Mouse (Mus musculus) midbrain, embryonic 15.5 days (tissue): ENCODE measurements around the gene Ttc29. TPM values are rescaled to one million over a fixed set of nuclear protein-coding genes. Genes with fewer than 3 reads are reported as not detected.

Experiments
- ATAC-seq: fragments of 200-750 bp; cut with Nextera tagmentation; replicated peaks from 2 replicates; pipeline ENCODE4 v1.8.0; 2017; ENCODE audit warnings: moderate TSS enrichment
- H3K27ac ChIP-seq: fragments of 300-500 bp; sonication (generic); 2 replicates; pipeline ENCODE4 v1.5.1; 2015; ENCODE audit warnings: mild to moderate bottlenecking, inconsistent platforms
- H3K27me3 ChIP-seq: fragments of 300-500 bp; sonication (generic); replicated peaks from 2 replicates; pipeline ENCODE4 v1.6.1; 2015; ENCODE audit warnings: inconsistent platforms
- H3K36me3 ChIP-seq: fragments of 300-500 bp; sonication (generic); replicated peaks from 2 replicates; pipeline ENCODE4 v1.6.1; 2015; ENCODE audit warnings: inconsistent platforms
- H3K4me1 ChIP-seq: fragments of 300-500 bp; sonication (generic); 2 replicates; pipeline ENCODE4 v1.6.1; 2015; ENCODE audit warnings: inconsistent platforms
- H3K4me2 ChIP-seq: fragments of 300-500 bp; sonication (generic); 2 replicates; pipeline ENCODE4 v1.6.1; 2015; ENCODE audit warnings: inconsistent platforms, mild to moderate bottlenecking, moderate library complexity
- H3K4me3 ChIP-seq: fragments of 300-500 bp; sonication (generic); 2 replicates; pipeline ENCODE4 v1.5.1; 2015; ENCODE audit warnings: mild to moderate bottlenecking, inconsistent platforms
- H3K9ac ChIP-seq: fragments of 300-500 bp; sonication (generic); 2 replicates; pipeline ENCODE4 v1.6.1; 2015; ENCODE audit warnings: mild to moderate bottlenecking, inconsistent platforms
- H3K9me3 ChIP-seq: fragments of 300-500 bp; sonication (generic); 2 replicates; pipeline ENCODE4 v1.6.1; 2016; ENCODE audit warnings: inconsistent platforms
- WGBS: fragments of 180-500 bp; shearing (Covaris S2); methylation state at CpG from one replicate; pipeline ENCODE4 v1.1.7; 2015; ENCODE audit warnings: mixed read lengths; 5-methylcytosine and 5-hydroxymethylcytosine counted together
- polyA plus RNA-seq: library from polyadenylated mRNA; unstranded; fragments of >200 nt; fragmentation: Nextera tagmentation; extraction: Ambion mirVana; gene quantifications from 2 replicates; pipeline ENCODE4 v1.2.1, GENCODE M21; 2015

The Ttc29 gene
- polyA plus RNA-seq, 1 experiment from 2014 or later: 0.98 TPM

DNA sequence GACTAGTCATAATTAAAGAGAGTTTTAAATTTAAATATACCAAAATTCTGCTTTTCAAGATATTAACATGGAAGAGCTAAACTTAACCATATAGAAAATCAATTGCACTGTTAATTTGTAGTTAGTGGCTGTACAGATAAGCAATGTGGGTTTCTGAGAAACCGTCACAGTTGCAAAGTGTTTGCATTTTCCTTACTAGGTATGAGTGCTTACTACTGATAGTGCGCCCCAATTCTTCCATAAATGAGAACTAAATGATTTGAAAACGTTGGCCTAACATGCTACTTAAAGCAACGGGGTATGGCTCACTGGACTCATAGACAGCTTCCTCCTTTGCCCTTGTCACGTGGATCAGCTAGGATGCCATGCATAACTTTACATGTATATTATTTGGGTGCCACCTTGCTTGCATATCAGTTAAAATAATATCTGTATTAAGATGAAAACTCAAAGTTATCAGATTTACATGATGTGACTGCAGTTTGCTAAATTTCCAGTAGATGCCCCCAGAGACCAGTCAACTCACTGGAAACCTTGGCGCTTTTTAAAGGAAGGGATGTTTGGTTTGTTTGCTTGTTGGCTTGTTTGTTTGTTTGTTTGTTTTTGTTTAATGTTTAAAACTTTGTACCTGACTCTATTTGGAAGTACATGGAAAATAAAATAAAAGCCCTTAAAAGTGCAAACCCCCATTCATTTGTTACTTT is 25.0 kb downstream of the Ttc29 start:
- H3K4me3 ChIP-seq: no peak overlapping the region
- no peaks in the 10 kb centered on the region for H3K27me3 ChIP-seq
- ATAC-seq: no peak
- H3K4me2 ChIP-seq: no peak overlapping the region
- H3K27ac ChIP-seq: no peak overlapping the region
- 62% methylated on average over 6 of the region's 6 CpGs for WGBS
- H3K36me3 ChIP-seq: no peaks in the 10 kb centered on the region
- no peak overlapping the region for H3K9ac ChIP-seq
- no peaks in the 10 kb centered on the region for H3K4me1 ChIP-seq
- H3K9me3 ChIP-seq: no peaks in the 10 kb centered on the region

DNA sequence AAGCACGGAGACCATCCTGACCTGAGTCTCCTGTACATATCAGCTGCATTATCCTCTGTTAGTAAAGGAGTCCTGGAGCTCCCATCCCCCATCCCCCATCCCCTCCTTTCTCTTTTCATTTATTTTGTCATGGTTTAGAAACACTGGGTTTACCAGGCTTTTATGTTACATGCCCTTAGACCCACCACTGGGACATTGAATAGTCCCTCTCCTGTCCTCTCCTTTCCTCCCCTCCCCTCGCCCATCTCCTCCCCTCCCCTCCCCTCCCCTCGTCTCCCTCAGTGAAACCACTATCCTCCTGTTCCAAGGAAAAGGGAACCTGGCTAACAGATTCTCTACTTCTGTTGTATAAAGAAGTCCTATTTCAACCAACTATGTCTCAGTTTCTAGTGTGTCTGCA is 38.0 kb downstream of the Ttc29 start:
- no peaks in the 10 kb centered on the region for H3K9me3 ChIP-seq
- H3K4me3 ChIP-seq: no peak overlapping the region
- H3K4me2 ChIP-seq: no peak overlapping the region
- 14% methylated on average over 3 of the region's 3 CpGs for WGBS
- H3K36me3 ChIP-seq: no peaks in the 10 kb centered on the region
- no peaks in the 10 kb centered on the region for H3K4me1 ChIP-seq
- no peak for ATAC-seq
- no peak overlapping the region for H3K9ac ChIP-seq
- no peak overlapping the region for H3K27ac ChIP-seq
- H3K27me3 ChIP-seq: no peaks in the 10 kb centered on the region

DNA sequence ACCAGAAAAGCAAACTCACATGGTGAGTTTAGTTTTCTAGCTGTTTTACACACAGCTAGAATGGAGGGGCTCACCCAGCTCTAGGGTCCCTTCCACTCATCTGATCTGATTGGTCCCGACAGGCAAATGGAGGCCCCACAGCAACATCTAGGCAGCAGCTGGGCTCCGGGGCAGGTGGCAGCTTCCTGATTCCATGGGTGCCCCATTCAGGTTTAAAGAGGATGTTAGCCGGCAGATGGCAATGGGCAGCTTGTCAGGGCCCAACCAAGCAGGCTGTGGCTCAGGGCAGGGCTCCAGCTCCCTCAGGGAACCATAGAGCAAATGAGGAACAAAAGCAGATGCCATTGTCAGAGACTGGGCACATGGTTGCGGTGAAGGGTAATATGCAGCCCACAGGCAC is 41.3 kb downstream of the Ttc29 start:
- Histone ChIP-seq H3K4me3 (no peak overlapping the region), H3K4me2 (no peak overlapping the region), H3K36me3 (no peaks in the 10 kb centered on the region), H3K9ac (no peak overlapping the region), H3K27me3 (no peaks in the 10 kb centered on the region), H3K9me3 (no peaks in the 10 kb centered on the region), H3K4me1 (no peaks in the 10 kb centered on the region), H3K27ac (no peak overlapping the region)
- WGBS: 74% methylated on average over 4 of the region's 4 CpGs
- no peak for ATAC-seq

DNA sequence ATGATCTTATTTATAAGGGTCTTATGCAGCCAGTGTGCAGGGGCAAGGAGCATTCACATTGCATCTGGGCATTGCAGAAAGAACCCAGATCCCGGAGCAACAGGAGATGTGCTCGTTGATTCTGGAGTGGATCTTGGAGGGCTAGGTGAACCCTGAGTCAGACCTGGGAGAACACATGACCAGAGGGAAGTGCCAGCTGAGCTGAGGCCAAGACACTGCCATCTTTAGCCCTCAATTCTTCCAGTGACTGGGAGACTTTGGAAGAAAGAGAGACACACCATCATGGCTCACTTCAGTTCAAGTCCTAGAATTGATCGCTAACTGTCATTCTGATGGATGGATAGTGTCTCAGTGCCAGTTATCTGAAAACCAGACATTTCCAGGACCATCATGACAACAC is 41.9 kb downstream of the Ttc29 start:
- Histone ChIP-seq H3K4me1 (no peaks in the 10 kb centered on the region), H3K4me3 (no peak overlapping the region), H3K9ac (no peak overlapping the region), H3K27me3 (no peaks in the 10 kb centered on the region), H3K9me3 (no peaks in the 10 kb centered on the region), H3K36me3 (no peaks in the 10 kb centered on the region), H3K27ac (no peak overlapping the region), H3K4me2 (no peak overlapping the region)
- ATAC-seq: no peak
- WGBS: 92% methylated on average over 3 of the region's 3 CpGs

DNA sequence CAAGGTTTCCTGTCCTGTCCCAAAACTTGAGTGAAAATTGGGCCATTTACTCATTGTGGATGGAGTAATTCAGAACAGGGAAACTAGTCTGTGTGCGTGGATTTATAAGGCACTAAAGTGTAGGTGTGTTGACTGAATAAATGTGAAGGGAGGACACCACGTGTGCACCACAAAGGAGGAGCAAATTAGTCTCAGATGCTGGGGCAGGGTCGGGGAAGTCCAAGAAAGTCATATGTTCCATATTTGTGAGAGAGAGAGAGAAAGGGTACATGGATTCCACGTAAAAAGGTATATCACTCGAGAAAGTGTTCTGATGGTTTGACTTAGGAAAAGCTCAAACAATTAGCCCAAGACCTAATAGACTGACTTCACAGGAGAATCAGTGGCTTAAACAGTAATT is 52.4 kb downstream of the Ttc29 start:
- no peak overlapping the region for H3K4me2 ChIP-seq
- H3K4me1 ChIP-seq: peaks cover 7% of the 10 kb centered on the region; the same call in 1 of the 2 replicates
- no peak overlapping the region for H3K9ac ChIP-seq
- no peaks in the 10 kb centered on the region for H3K36me3 ChIP-seq
- no peak for ATAC-seq
- H3K27ac ChIP-seq: no peak overlapping the region
- H3K27me3 ChIP-seq: no peaks in the 10 kb centered on the region
- no peaks in the 10 kb centered on the region for H3K9me3 ChIP-seq
- 85% methylated on average over 5 of the region's 5 CpGs for WGBS
- H3K4me3 ChIP-seq: no peak overlapping the region

DNA sequence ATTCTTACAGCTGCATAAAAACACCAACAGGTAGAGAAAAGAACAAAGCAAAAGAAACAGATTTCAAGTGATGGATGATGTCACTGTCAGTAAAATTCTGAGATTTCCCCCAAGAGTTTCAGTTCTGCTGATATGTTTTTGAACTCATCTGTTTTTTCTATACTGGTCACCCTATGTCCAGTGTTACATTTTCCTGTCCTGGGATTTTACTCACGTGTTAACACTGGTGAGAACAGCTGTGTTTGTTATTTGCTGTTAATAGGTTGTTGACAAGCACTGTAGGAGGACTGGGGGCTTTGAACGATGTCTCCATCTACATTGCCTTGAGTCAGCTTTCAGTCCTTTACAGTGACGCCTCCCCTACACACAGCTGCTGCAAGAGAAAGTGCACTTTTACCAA is 53.1 kb downstream of the Ttc29 start:
- no peaks in the 10 kb centered on the region for H3K36me3 ChIP-seq
- no peaks in the 10 kb centered on the region for H3K27me3 ChIP-seq
- 53% methylated on average over 3 of the region's 3 CpGs for WGBS
- no peak overlapping the region for H3K27ac ChIP-seq
- peaks cover 7% of the 10 kb centered on the region for H3K4me1 ChIP-seq
- no peaks in the 10 kb centered on the region for H3K9me3 ChIP-seq
- no peak overlapping the region for H3K9ac ChIP-seq
- no peak overlapping the region for H3K4me2 ChIP-seq
- no peak overlapping the region for H3K4me3 ChIP-seq
- ATAC-seq: no peak

DNA sequence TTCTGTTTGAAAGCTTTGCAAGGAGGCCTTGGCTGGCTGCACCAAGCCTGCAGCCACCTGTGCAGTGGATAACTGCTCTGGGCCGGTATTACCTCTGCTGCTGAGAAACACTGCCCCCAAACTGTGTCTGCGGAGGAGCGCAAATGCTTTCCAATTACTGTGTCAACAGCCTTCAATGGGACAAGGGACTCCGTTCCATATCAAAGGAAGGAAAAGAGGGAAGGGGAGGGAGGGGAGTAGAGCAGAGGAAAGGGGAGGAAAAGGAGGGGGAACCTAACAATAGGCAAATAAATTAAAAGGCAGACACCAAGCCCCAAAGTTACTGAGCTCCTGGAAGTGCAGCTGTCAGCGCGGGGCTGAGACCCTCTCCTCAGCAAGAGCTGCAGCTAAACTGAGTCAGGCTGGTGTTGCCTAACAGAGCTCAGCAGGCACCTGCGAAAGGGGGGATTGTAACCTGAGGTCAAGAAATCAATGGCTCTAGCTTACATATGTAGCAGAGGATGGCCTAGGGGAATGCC is 54.9 kb downstream of the Ttc29 start:
- no peak overlapping the region for H3K4me3 ChIP-seq
- 5% methylated on average over 7 of the region's 7 CpGs for WGBS
- peak; percentile 80 for ATAC-seq
- no peaks in the 10 kb centered on the region for H3K9me3 ChIP-seq
- no peak overlapping the region for H3K27ac ChIP-seq
- no peak overlapping the region for H3K9ac ChIP-seq
- no peaks in the 10 kb centered on the region for H3K27me3 ChIP-seq
- H3K4me1 ChIP-seq: peaks cover 14% of the 10 kb centered on the region
- peak overlapping the region; percentile 11; the same call in 1 of the 2 replicates for H3K4me2 ChIP-seq
- H3K36me3 ChIP-seq: no peaks in the 10 kb centered on the region

DNA sequence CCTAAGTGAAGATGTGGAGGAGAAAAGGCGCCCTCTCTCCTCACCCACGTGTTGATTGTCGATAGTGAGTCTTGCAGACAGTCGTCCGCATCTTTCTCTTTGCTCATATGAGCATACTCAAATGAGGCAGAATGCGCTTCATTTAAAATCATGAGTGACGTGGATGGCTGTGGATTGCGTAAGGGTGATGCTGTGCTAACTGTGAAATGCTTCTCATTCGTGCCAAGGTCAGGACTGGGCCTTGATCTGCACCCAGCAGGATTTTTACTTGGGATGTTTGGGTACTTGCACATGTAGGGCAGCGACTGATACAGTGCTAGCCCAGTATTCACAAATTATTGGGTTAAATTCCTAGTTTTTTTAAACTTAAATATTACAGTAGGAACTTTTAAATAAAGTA is 56.2 kb downstream of the Ttc29 start:
- 84% methylated on average over 10 of the region's 10 CpGs for WGBS
- Histone ChIP-seq H3K9ac (no peak overlapping the region), H3K4me1 (peaks cover 14% of the 10 kb centered on the region), H3K4me2 (no peak overlapping the region), H3K9me3 (no peaks in the 10 kb centered on the region), H3K27me3 (no peaks in the 10 kb centered on the region), H3K4me3 (no peak overlapping the region), H3K36me3 (no peaks in the 10 kb centered on the region), H3K27ac (no peak overlapping the region)
- no peak for ATAC-seq

DNA sequence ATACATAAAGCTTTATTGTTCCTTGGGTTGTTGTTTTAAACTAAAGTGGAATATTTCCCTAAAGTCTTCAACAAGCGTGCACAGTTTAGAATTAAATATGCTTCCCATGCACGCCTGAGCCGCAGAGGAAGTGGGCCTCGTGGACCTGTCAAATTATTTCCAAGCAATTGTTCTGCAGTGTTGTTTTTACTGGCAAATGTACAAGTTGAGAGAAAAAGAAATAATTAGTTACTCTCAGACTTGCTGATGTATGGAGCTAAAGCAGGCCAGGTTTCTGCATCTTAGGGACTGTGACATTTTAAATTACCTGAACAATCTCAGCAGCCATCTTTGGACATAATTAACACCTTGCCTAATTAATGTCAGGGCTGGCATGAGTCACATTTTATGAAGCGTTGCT is 58.3 kb downstream of the Ttc29 start:
- Histone ChIP-seq H3K9me3 (no peaks in the 10 kb centered on the region), H3K4me3 (no peak overlapping the region), H3K27me3 (no peaks in the 10 kb centered on the region), H3K9ac (no peak overlapping the region), H3K36me3 (no peaks in the 10 kb centered on the region), H3K27ac (no peak overlapping the region), H3K4me1 (peaks cover 14% of the 10 kb centered on the region), H3K4me2 (no peak overlapping the region)
- ATAC-seq: no peak
- 51% methylated on average over 5 of the region's 5 CpGs for WGBS

DNA sequence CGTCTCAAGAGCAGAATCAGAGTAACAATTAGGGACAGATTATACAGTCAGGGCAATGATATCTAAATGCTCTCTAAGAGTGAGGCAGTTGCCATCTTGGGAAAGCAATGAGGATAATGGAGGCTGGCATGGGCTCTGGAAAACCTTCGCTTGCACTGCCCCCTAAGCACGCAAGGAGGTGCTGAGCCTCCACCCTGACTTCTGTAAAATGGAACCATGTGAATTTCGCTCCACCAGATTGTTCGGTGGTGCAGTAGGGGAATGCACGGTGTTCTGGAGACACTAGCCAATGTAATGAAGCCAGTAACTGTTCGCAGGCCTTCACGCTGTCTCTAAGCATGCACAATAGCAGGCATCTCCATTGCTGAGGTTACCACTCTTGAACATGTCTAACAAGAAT is 63.0 kb downstream of the Ttc29 start:
- H3K4me2 ChIP-seq: no peak overlapping the region
- ATAC-seq: no peak

DNA sequence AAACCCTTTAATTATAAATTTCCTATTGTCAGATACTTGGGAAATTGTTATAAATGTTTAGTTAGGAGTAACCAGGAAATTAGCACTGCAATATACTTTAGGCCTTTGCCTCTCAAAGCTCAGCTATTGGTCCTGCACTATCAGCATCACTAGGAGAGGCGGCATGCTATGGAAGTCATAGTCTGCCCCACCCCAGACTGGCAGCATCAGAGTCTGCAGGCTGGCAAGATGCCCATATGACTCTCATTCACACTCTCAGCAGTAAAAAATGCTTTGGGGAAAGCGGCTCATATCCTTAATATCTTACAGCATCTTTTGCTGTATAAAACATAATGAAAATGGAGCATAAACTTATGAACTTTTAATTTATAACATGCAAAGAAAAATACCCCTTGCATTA is 64.3 kb downstream of the Ttc29 start:
- H3K9me3 ChIP-seq: no peaks in the 10 kb centered on the region
- WGBS: 74% methylated on average over 2 of the region's 2 CpGs
- H3K9ac ChIP-seq: no peak overlapping the region
- H3K36me3 ChIP-seq: no peaks in the 10 kb centered on the region
- H3K27ac ChIP-seq: no peak overlapping the region
- no peak overlapping the region for H3K4me3 ChIP-seq
- no peaks in the 10 kb centered on the region for H3K4me1 ChIP-seq
- no peak overlapping the region for H3K4me2 ChIP-seq
- ATAC-seq: no peak
- no peaks in the 10 kb centered on the region for H3K27me3 ChIP-seq

More for the DNA sequence above, 63.0 kb downstream of the Ttc29 start:
- Histone ChIP-seq H3K36me3 (no peaks in the 10 kb centered on the region), H3K4me1 (peaks cover 7% of the 10 kb centered on the region), H3K4me3 (no peak overlapping the region), H3K27me3 (no peaks in the 10 kb centered on the region), H3K27ac (no peak overlapping the region), H3K9me3 (no peaks in the 10 kb centered on the region), H3K9ac (no peak overlapping the region)
- WGBS: 86% methylated on average over 8 of the region's 8 CpGs

DNA sequence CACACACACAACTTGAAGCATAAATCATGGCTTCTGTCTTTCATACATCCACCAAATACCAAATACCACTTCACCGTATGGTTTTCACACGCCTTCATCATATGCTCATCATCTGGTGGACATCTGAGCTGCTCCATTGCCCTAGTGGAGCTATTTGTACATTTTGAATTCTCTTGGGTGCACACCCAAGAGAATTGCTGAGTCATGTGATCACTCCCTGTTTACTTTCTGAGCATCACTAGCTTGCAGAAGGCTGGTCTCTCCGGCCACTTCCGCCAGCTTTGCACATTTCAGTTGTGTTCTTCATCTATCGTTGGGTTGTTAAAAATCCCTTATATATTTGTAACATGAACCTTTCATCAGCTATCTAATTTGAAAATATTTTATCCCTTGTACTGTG is 65.5 kb downstream of the Ttc29 start:
- ATAC-seq: no peak

DNA sequence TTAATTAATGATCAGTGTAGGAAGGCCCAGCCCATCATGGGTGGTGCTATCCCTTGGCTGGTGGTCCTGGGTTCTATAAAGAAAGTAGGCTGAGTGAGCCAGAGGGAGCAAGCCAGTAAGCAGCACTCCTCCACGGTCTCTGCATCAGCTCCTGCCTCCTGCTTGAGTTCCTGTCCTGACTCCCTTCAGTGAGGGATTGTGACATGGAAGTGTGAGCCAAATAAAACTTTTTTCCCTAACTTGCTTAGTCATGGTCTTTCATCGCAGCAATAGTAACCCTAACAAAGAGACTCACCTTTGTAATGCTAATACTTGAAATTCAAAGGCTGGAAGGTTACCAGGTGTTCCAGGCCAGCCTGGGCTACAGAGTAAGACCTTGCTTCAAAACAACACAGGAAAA is 71.7 kb downstream of the Ttc29 start:
- no peaks in the 10 kb centered on the region for H3K9me3 ChIP-seq
- 70% methylated on average over 2 of the region's 2 CpGs for WGBS
- ATAC-seq: no peak
- no peaks in the 10 kb centered on the region for H3K27me3 ChIP-seq
- no peaks in the 10 kb centered on the region for H3K36me3 ChIP-seq
- H3K4me3 ChIP-seq: no peak overlapping the region
- no peak overlapping the region for H3K4me2 ChIP-seq
- H3K27ac ChIP-seq: no peak overlapping the region
- no peak overlapping the region for H3K9ac ChIP-seq
- H3K4me1 ChIP-seq: no peaks in the 10 kb centered on the region

More for the DNA sequence above, 65.5 kb downstream of the Ttc29 start:
- Histone ChIP-seq H3K4me3 (no peak overlapping the region), H3K27me3 (no peaks in the 10 kb centered on the region), H3K9me3 (no peaks in the 10 kb centered on the region), H3K4me1 (no peaks in the 10 kb centered on the region), H3K9ac (no peak overlapping the region), H3K27ac (no peak overlapping the region), H3K4me2 (no peak overlapping the region), H3K36me3 (no peaks in the 10 kb centered on the region)
- 92% methylated on average over 5 of the region's 5 CpGs for WGBS
